Mouse (Mus musculus) brain, adult 2 months (tissue): ENCODE data around the gene 4930522H14Rik.

ENCODE experiments used
- DNase-seq: peaks from one replicate; pipeline ENCODE4 v3.0.0; 2011; ENCODE audit warnings: low read depth, low spot score

4930522H14Rik gene

DNA sequence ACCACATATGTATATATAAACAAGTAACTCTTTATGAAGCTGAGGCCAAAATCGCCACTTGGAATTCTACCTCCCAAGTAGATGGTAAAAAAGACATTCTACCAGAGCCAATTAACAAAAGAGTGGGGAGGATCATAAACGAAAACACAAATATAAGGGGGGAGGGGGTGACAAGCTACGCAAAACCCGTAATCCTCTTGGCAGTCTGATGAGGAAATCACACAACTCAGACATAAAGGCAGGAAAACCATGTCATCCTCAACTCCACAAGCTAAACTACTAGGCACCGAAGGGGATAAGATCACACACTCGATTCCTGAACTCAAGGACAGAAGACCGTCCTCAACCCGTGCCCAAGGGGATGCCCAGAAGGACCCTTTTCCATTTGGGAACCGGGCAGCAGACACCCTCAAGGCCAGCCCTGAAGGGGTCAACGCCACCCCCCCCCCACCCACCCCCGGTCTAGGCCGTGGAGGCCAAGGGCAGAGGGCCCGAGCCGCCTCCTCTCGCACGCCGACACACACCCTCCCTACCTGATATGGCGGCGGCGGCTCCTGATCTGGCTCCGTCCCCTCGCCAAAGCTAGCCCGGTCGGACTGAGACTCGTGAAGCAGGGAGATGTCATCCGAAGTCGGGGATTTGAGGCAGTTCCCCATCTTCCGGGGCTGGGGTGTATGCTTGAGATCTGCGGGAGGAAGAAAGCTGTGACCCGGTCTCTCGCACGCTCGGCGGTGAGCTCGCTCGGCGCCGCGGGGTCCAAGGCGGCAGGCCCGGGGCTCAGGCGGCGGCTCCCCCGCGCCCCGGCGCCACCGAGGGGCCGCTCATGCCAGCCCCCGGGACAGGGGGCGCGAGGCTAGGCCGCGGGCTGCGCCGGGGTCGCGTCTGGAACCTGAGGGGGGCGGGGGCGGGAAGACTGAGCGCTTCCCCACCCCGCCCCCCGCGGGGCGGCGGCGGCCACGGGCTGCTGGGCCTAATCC, 55.2 kb downstream of the 4930522H14Rik start:
- peak; percentile 39 for DNase-seq

- DNase-seq, result no peak
These were observed 56.0 kb downstream of the 4930522H14Rik start for GRCm38 (mm10) chr4:109475078-109475477.

- no peak for DNase-seq
These were observed 58.5 kb downstream of the 4930522H14Rik start for GRCm38 (mm10) chr4:109472566-109472965.

DNA sequence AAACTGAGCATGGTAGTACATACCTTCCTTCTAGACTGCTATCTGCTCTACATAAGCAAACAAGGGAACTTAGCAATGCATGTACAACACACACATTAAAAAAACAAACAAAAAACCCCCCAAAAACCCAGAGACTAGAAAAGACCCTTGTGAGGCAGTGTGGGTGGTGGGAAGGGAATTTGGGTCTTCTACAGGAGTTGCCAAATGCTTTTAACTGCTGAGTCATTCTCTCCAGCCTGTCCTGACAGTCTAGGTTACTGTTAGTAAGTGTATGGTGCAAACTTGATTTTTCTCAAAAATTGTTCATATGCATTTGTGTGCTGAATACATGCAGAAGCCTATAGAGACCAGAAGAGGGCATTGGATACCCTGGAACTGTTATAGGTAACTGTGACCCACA, 59.5 kb downstream of the 4930522H14Rik start:
- peak; percentile 18 for DNase-seq

- DNase-seq, result no peak
These were observed 63.4 kb downstream of the 4930522H14Rik start for GRCm38 (mm10) chr4:109467687-109468086.

- DNase-seq, result no peak
These were observed 67.2 kb downstream of the 4930522H14Rik start for GRCm38 (mm10) chr4:109463892-109464291.

DNA sequence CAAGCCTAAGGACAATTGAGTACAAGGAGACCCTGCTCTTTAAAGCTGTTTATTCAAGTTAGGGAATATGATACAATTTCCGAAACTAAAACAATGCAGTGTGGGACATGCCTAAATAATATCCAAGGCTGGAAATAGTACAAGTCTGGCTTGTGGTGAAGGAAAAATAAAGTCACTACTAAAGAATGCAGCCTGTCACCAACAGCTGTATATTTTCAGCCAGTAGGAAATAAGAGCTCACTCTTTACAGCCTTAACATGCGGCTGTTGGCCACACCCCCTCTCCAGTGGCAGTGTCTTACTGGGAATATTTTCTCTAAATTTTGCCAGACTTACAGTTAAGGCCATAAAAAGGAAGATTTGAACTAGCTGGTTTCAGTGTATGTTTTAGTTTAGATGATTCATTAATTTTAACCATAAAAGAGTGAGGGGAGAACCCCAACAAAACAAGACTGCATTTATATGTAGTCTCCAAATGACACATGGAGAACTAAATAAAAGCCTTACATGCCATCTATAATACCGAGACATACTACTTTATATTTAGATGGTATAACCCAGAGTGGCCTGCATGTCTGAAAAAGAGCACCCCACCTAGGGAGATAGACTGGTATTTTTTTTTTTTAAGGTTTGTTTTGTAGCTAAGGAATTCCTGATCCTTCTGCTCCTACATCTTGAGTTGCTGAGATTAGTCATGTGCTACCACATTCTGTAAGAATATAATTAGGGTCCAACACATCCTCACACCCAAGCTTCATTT, 70.5 kb downstream of the 4930522H14Rik start:
- DNase-seq, result no peak

DNA sequence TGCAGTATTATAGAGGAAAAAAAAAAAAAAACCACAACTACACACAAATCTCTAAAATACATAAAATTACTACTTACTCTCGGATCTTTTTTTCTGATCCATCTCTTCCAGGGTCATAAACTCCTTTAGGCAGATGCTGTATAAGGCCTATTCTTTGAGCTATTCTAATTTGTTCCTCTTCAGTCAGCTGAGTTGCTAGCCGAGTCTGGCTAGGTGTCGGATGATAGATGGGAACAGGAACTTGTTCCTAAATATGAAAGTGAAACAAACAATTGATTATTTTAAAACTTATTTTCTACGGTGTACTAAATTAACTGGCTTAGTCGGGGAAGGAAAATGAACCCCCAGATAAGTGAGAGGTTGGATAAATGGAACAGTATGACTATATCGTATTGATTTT, 74.3 kb downstream of the 4930522H14Rik start:
- DNase-seq, result no peak
